Mouse (Mus musculus): ENCODE data around the gene Prickle4. TPM values are rescaled to one million over a fixed set of nuclear protein-coding genes. Genes with fewer than 3 reads are reported as not detected.

Prickle4 gene
- total RNA-seq (2021) = 1.7 and 4.3 TPM in 2 replicates
- long read RNA-seq, partial matches to known transcripts = 0 of 1 reads
- long read RNA-seq, other reads (novel, unspliced or antisense) = 1 of 1 reads

DNA sequence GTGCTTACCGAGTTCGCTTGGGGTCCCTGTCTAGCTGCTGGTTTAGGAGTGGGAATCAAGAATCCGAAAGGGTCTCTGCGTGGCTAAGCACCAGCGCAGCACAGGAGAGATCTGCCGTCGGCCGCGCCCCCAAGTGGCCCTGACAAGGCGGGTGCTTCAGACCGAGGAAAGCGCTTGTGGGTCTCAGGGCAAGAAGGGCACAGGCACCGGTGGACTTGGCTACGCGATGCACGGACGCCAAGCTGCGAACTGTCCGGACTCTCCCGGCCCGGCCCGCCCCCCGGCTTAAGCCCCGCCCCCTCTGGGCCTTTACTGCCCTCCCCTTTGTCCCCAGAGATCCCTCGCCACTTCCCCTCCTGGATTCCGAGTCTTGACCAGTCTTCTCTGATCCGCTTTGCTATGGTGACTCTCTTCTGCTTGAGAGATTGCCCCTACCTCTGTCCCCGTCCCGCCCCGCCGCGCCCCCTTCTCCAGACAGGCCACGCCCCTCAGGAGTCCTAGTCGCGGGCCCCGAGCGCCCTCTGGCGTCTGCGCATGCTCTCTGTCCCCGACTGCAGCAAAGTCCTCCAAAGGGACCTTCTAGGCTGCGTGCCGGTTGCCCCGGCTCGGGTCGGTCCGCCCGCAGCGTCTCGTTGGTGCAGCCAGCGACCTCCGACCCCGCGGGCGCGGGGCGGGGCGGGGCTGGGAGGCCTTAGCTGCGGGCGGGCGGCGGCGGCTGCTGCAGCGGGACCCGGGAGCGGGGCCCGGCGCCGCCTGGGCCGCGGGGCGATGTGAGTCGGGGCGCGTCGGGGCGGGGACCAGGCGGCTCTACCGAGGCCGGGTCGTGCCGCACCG, at the start of gene Prickle4:
TSS of gene Prickle4 (minus strand) at position 234 of the 834 bp plus-strand sequence.
- peak; percentile 99 for DNase-seq

DNA sequence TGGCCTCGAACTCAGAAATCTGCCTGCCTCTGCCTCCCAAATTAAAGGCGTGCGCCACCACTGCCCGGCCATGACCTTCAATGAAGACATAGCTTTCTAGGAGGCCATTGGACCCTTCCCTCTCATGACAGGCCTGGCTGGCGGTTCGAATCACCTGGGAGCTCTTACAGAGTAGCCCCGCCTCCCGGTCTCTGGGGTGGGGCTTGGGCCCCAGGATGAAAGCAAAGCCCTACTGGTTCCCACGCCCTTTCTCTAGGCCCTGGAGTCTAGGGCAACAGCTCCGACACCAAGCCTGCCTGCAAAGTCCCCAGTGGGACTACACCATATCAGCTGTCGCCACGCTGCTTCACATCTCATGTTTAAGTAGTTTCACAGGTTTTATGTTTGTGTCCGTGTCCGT, 49.5 kb upstream of the Prickle4 start:
- DNase-seq = no peak

DNA sequence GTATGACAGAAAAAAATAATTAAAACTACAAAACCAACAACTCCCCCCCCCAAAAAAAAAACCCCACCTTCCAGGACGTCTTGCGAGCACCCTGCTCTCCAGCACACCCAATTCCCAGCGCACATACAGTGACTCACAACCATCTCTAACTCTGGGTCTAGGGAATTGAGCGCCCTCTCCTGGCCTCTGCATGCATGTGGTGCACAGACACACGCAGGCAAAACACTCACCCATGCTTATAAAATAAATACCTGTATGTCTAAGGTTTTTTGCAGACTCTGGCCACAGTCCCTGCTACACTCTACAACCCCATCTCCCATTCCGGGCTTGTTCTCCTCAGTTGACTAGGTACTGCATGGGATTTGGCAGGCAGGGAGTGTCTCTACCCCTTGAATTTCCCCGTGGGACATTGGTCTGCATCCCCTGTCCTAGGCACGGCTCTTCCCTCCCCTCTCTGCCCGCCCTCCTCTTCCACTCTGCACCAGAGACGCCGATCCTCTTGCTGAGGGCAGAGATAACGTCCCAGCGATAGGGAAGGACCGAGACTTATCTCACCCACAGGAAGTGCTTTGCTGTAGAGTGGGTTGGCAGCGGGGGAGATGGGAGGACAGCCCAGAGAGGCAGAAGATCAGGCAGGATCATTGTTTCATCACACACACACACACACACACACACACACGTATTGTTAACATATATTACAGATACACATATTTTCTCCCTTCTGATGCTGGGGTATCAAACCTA, 48.6 kb upstream of the Prickle4 start:
- DNase-seq = no peak

DNA sequence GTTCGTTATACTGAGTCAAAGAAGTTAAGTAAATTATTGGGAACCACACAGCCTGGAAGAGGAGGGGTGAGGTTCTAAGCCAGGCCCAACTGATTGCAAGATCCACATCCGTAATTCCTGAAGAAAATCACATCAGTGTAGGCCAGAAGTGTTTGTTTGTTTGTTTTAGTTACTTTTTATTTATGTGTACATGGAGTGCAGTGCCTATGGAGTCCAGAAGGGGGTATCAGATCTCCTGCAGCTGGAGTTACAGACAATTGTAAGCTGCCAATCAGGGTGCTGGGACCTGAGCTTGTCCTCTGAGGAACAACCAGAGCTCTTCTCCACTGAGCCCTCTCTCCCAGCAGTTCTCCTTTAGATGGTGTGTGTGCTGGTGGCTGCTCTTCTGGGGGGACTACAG, 45.6 kb upstream of the Prickle4 start:
- DNase-seq = no peak

DNA sequence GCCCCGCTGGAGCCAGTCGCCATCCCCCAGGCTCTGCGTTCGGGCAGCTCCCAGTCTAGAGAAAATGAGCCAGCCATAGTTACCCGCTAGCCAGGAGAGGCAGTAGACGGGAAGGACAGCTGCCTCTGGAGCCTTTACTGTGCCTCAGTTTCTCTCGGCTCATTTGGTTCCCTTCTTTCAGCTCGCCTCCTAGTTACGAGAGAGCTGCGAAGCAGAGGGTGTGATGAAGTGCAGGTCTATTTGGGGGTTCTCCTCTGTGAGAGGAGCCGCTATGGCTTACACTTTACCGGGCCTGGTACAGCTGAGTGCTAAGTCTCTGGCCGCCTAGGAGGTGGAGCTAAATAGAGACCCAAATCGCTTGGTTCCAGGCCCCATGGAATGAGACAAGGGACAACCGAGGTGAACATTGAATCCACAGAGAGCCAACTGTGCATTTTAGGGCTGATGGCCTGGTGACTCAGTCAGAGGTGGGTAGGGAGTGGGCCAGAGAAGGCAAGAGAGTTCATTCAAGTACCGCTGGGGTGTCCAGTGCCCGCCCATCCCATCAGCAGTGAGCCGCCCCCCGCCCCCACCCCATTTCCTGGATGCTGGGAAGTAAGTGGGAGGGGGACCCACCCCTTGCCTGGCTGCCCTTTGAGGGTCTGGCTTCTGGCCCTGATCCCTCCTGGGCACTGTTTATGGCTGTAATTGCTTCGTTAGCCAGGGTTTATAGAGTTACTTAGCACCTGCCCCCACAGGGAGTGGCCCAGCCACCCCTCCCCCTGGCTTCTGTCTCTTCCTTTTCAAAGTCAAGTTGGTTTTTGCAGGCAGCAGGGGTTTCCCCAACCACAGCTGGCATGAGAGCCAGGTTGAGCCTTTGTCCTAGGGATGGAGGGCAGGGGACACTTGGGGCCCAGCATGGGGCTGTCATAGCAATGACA, 44.6 kb upstream of the Prickle4 start:
- no peak for DNase-seq

DNA sequence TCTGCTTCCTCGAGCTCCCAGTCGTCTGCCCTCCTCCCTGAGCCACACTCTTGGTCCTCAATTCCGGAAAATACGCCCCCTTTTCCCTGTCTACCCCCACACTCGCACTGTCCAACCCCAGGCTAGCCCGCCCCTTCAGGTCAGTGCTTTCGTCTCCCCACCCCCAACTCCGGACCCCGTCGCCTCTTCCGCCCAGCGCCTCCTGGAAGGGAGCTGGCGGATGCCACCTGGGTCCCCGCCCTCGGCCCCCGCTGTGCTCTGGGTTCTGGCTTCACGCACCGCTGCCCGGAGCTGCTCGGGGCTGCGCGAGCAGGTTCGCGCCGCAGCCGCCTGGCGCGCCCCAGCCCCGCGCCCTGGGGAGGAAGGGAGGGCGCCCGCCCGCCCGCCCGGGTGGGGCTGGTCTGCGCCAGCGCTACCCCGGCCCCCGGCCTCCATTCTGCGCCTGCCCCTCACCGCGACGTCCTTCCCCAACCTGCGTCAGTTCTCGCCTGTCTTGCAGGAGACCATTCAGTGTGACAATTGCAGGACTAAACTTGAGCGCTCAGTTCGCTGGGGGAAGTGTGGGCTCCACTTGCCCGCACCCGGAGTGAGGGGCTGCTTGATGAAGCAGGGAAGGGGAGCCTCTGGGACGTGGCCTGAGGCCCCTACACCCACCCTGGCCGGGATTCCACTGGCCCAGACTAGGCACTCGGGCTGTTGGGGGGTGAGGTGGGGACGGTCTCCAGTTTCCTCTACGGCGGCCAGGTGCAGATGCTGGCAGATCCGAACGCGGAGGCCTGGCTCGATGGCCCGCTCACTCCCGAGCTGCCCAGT, 43.7 kb upstream of the Prickle4 start:
- peak; percentile 52 for DNase-seq

DNA sequence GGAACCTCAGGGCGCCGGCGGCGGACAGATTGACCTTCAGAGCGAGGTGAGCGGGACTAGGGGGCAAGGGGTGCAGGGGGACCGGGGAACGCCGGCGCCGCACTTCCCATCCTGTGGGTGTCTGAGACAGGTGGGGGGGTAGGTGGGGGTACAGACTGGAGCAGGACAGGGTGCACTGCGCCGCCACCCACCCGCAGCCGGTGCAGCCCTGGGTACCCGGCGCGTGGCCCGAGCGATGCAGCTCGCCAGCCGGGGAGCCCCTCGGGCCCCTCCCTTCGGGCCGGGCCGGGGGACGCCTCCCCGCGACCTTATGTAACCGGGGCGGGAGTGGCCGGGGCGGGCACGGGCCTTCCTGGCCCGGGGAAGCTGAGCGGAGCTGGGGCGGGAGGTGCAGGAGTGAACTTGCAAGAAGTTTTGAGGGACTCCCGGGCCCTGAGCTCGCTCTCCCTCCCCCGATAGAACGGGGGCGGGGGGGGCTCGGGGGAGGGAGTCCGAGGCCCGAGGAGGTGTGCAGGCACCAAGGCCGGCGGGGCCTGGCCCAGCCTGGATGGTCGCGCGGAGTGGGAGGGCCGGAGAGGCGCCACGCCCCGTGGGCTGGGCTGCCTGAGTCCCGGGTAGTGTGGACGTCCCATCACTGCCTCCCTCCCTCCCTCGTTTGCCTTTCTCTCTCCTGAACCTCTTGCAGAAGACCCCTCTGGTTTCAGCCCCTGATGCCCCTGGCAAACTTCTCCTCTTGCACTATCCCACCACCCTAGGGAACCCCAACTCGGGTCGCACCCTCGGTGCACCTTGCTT, 42.9 kb upstream of the Prickle4 start:
- DNase-seq = peak; percentile 89

DNA sequence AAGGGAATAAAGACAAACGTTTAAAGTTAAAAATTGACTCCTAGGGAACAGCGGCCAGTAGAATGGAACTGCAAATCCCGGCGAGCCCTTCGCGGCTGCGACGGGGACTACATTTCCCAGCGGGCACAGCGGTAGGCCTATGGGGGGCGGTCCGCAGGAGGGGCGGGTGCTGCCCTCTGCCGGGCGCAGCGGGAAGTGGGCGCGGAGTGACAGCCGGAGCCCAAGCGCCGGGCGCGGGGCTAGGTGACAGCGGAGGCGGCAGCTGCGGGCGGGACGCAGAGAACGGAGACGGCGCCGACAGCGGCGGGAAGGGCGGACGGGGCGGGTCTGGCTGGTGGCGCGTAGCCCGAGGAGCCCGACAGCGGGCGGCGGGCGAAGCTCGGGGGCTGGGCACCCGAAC, 42.3 kb upstream of the Prickle4 start, which contains the start of gene Tfeb:
TSS of gene Tfeb (plus strand) at position 175 of the 400 bp plus-strand sequence.
- DNase-seq = peak; percentile 99

DNA sequence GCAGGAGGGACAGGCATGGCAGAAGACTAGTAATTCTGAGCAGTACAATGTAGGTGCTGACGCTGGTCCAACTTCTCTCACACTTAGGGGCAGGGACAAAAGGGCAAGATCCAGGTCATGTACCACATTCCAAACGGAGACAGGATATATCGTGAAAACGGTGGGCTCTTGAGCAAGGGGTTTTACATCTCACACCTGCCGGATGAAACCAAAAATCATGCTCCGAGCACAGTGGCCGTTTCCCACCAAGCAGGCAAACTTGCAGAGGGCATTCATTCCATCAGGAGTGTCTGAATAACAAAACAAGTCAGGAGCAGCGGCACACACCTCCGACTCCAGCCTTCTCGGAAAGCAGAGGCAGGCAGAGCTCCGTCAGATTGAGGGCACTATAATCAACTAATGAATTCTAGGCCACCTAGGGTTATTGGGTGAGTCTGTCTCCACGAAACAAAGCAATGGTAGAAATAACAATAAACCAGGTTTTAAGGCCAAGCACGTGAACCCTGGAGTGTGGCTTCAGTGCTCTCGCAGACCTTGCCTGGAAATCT, 41.1 kb upstream of the Prickle4 start:
- no peak for DNase-seq

DNA sequence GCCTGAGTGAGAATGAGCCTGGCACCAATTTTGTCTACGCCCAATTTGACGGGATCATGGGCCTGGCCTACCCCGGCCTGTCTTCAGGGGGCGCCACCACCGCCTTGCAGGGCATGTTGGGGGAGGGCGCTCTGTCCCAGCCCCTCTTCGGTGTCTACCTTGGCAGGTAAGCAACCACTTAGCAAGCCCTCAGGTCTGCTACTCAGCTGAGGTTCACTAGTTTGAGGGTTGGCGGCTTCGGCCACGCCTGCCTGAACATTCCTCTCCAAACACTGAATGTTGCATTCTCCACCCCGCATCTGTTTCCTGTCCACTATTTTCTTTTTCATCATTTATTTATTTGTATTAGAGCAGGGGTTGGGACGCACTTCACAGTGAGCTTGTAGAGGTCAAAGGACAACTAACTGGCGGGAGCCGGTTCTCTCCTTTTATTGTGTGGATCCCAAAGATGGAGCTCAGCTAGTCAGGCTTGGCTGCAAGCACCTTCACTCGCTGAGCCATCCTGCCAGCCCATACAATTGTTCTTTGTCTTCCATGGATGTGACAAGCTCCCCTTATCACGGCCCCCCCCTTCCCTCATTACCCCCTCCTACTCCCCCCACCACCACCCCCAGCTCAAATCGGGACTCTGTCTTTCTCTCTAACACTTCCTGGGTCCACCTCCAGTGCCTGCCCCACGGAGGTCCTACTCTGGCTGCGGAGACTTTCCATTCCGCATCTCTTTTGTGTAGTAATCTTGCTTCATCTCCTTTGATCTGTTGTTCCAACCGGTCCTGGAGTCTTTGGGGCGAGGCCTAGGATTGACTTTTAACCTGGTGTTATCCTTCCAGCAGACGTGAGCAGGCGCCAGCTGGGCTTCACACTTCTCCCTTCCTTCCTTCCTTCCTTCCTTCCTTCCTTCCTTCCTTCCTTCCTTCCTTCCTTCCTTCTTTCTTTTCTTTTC, 36.4 kb upstream of the Prickle4 start:
- no peak for DNase-seq

DNA sequence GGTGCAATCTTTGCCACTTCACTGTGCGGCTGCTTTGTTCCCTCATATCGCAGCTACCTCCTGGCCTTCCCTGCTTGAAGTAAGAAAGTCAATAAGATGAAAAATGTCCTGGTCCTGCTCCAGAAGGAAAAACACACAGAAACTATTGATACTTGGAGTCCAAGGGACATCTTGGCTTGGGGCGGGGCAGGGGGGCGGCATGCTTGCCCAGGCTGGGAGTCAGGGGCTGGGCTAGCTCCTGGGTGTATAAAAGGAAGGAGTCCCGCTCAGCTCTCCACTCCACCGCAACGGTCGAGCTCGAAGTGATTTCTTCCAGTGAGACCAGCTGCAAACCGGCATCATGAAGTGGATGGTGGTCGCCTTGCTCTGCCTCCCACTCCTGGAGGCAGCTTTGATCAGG, 32.0 kb upstream of the Prickle4 start, which contains the start of gene Pgc:
TSS of gene Pgc (plus strand) at position 277 of the 400 bp plus-strand sequence.
- no peak for DNase-seq

DNA sequence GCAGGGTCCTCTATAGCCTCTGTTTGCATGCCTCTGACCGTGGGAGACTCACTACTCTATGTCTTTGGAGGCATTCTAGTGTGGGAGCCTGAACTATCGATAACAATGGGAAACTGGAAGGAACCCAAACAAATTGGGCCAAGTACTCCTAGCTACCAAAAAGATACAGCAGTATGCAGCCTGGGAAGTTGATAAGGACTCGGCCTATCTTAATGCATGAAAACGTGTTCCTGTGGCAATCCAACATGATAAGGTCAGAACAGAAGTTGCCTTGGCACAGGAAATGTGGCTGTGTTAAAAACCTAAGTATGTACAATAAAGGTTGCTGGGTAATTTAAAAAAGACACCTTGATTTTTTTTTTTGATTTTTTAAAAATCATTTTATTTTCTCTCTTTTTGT, 26.6 kb upstream of the Prickle4 start:
- no peak for DNase-seq

DNA sequence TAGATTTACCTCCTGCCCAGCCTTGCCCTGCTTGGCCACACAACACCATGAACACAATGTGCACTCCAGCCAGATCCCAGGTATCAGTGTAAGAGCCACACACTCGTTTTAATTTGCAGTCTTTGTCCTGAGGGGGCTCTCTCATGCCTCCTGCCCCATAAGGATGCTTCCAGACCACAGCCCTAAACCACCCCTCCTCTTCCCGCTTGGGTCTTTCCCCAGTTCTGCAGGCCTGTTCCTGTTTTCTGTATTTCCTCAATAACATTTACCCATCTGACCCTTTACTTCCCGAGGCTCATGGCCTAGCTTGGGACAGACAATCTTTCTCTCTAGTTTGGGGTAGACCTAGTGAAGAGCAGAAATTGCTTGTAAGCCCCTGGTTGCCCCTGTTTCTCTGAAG, 20.5 kb upstream of the Prickle4 start:
- DNase-seq = no peak

DNA sequence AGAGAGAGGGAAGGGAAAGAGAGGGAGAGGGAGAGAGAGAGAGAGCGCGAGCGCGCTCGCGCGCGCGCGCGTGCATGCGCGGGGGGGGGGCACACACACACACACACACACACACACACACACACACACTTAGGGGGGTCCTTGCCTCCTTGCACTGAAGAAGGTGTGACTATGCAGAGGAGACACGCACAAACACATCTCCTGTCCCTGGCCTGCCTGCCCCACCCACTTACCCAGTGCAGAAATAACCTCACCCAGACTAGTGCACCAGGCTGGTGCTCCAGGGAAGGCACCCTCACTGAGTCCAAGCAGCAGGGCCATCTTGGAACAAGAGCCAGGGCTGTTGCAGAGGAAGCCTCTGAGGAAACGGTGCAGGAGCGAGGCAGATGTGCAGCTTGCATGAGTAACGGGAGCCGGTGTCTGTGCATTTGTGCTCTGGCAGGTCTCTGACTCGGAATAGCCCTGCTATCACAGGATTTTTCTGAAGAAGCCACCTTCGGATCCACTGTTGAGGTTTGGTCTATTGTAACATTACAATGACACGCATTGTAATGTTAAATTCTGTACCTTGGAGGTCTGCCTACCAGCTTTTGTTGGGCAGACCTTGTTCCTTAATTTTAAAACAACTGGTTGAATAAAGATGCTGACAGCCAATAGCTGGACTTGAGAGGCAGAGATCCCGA, 18.5 kb upstream of the Prickle4 start:
- no peak for DNase-seq

DNA sequence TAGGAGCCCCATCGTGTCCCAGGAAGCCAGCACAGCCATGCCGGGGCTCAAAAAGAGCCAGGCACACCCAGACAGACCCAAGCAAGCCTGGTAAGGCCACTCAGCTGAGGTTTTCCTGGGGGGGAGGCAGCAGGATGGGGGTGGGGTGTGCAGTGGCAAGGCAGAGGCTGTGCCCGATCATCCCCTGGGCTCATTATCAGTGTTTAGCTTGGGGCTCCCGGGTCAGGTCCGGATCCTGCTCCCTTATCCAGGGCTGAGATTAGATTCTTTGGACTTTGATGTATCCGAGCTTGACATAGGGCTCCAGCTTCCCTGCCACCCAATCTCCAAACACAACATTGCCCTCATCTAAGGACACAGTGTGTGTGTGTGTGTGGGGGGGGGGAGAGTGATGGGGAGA, 17.3 kb upstream of the Prickle4 start:
- no peak for DNase-seq

DNA sequence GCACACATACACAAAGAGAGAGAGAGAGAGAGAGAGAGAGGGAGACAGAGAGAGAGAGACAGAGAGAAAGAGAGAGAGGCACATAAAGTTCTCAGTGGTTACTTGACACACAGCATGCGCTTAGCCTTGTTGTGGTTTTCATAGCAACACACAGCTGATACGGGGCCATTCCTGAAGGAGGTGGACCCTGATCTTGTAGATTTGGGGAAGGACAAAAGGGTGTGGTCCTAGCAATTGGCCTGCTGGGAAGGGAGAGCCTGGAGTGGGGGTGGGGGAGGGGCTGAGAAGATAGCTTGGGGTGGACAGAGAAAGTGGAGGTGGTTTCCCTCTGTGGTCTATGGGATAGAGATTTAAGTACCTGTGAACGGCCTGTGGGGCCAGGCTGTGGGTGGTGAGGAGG, 15.5 kb upstream of the Prickle4 start:
- DNase-seq = no peak

DNA sequence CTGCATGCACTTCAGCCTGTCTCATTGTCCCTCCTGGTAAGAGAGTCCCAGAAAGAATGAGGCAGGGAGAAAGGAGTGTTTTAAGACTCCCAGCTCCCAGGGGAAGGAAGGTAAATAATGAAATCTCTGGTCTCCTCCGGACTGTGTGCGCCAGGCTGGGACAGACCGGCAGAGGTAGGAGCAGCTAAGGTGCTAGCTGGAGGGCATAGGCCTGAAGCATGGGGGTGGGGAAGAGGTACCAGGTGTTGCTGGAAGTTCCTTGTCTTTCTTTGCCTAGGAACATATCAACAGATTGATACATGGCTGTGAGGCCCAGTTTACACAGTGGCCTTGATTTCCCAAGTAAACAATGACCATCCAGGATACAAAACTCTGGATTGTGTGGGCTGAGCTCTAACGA, 14.4 kb upstream of the Prickle4 start:
- no peak for DNase-seq

DNA sequence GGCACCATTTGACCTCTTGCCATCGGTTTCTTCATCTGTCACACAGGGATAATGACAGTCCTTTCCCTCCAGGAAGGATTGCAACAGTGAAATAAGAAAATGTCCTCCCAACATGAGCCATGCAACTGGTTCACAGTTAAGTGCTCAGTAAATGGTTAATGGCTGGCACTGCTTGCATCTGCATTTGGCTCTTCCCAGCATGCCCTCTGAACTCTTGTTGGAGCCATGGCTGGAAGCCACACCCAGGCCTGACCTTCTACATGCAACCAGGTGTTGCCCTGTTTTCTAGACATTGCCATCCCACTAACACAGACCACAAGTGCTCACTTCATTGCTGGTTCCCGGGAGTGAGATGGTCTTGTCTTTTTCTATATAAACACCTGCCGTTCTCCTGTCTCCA, 13.4 kb upstream of the Prickle4 start:
- DNase-seq = no peak
